In the genomic region with DNA sequence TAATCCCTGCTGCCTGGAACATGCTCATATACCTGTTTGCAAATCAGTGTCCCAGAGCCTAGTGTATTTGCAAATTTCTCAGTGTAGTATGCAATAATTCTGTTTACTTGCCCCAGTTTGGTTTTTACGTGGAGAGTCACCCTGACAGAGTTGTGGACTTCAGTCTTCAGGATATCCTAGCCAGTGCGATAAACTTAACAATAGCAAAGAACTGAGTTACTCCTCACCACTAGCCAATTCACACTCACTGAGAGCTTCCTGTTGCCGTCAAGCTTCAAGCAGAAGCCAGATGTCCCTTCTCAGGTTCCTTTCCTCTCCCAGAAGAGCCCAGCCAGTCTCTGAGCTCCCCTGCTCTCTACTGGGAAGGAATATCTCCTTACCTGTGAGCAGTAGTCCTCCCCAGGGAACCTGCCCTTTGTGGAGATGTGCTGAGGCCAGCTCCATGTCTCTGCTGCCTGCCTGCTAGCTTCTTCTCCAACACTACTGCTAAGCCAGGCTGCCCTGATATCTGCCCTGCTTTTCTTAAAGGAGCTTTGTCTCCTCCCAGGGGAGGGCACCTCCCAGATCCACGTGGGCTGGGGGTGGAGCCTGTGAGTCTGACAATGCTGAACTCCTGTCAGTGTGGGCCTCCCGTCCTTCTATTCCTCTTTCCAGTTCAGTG, we compare ENCODE assay signal across 8 mouse cellular contexts. TPM values are rescaled to one million over a fixed set of nuclear protein-coding genes. Genes with fewer than 3 reads are reported as not detected.
DNase-seq lines count a peak whose midpoint lies in the region; ATAC-seq and TF ChIP-seq lines count a peak whose summit lies in the region.
"Not testable (repeated sequence)": the region's sequence is repeated elsewhere in the genome, so short reads cannot be mapped to it uniquely, and the experiment has no call there.

Gene Ceacam1, minus strand, starts transcription at position 513 of the 661 bp plus-strand sequence.

- H3K36me3 ChIP-seq in ES-E14 (ENCODE audit: control insufficient read depth, insufficient read depth, low read length, poor library complexity, severe bottlenecking); hindbrain, embryonic 11.5 days (ENCODE audit: control insufficient read depth, insufficient read depth, low read length); lung, postnatal 0 days (ENCODE audit: insufficient read depth, low read length): not testable (repeated sequence)

- not testable (repeated sequence) for TF ChIP-seq CTCF in lung, postnatal 0 days (IDR thresholded peaks at IDR 0.05)

- H3K4me3 ChIP-seq in ES-E14 (ENCODE audit: insufficient read depth in 1 of 2, low read depth in 1 of 2, low read length in 2 of 2, poor library complexity in 1 of 2, severe bottlenecking in 1 of 2); hindbrain, embryonic 11.5 days (ENCODE audit: low read depth, low read length): not testable (repeated sequence)
- peak within 1 kb of the TSS; percentile 10; the same call in 1 of the 2 replicates for H3K4me3 ChIP-seq in lung, postnatal 0 days (ENCODE audit: low read depth, low read length)

- H3K27me3 ChIP-seq in hindbrain, embryonic 11.5 days (ENCODE audit: control insufficient read depth, insufficient read depth, low read length); lung, postnatal 0 days (replicated peaks; ENCODE audit: insufficient read depth, low read length): not testable (repeated sequence)

- DNase-seq in ES-E14 (ENCODE audit: low read depth, low spot score): peak; percentile 30
- peak; percentile 76 for DNase-seq in c-Kit-positive CD71-negative TER-119-negative erythroid progenitor cells, embryonic 14.5 days (ENCODE audit: low read depth)
- peak; percentile 46 for DNase-seq in gastrocnemius, postnatal 25 days
- DNase-seq in hindbrain, embryonic 11.5 days (ENCODE audit: low spot score): peak; percentile 25
- peak; percentile 26 for DNase-seq in layer of hippocampus, adult 11-12 months (ENCODE audit: low spot score)
- DNase-seq in lung, postnatal 0 days (ENCODE audit: low spot score): peak; percentile 82
- DNase-seq in retina, embryonic 14.5 days (ENCODE audit: low spot score): peak; percentile 36
- peak; percentile 68 for DNase-seq in thymus, postnatal 0 days (ENCODE audit: low spot score)

- H3K9ac ChIP-seq in ES-E14 (ENCODE audit: insufficient read depth, low read depth, low read length, poor library complexity, severe bottlenecking); hindbrain, embryonic 11.5 days (ENCODE audit: low read depth, low read length): not testable (repeated sequence)
- H3K9ac ChIP-seq in lung, postnatal 0 days (replicated peaks; ENCODE audit: low read depth): 0 out of 2 replicates have a peak within 1 kb of the TSS, but pooled peaks have one; percentile 23

- in situ Hi-C loops in ES-E14 (cut with MboI; ENCODE audit: low sequenced_read_pairs in 2 of 2, unreplicated experiment in 2 of 2): loop anchor here in 1 of 2 experiments (25.0 kb wide), 1 partner anchor 110 kb away; no protein-coding TSS in a partner anchor

- H3K4me1 ChIP-seq in ES-E14 (ENCODE audit: control insufficient read depth in 2 of 2, insufficient read depth in 2 of 2, low read length in 2 of 2, poor library complexity in 1 of 2); hindbrain, embryonic 11.5 days (replicated peaks; ENCODE audit: control insufficient read depth, insufficient read depth, low read length); lung, postnatal 0 days (ENCODE audit: insufficient read depth, low read depth, low read length): not testable (repeated sequence)

- 45% methylated on average over 5 of the region's 5 CpGs for WGBS in hindbrain, embryonic 11.5 days
- WGBS in lung, postnatal 0 days: 13% methylated on average over 5 of the region's 5 CpGs

- H3K9me3 ChIP-seq in ES-E14 (ENCODE audit: control insufficient read depth, insufficient read depth, low read depth, low read length); hindbrain, embryonic 11.5 days (ENCODE audit: control insufficient read depth, low read length); lung, postnatal 0 days (ENCODE audit: low read length): not testable (repeated sequence)

- not testable (repeated sequence) for ATAC-seq in hindbrain, embryonic 11.5 days (ENCODE audit: low FRiP score)
- peak; percentile 91 for ATAC-seq in lung, postnatal 0 days

- TF ChIP-seq EP300 in lung, postnatal 0 days (IDR thresholded peaks at IDR 0.05): not testable (repeated sequence)

- not testable (repeated sequence) for H3K4me2 ChIP-seq in hindbrain, embryonic 11.5 days (replicated peaks; ENCODE audit: low read depth, low read length)
- H3K4me2 ChIP-seq in lung, postnatal 0 days (replicated peaks; ENCODE audit: low read depth, low read length): peak within 1 kb of the TSS; percentile 45

- not testable (repeated sequence) for H3K27ac ChIP-seq in ES-E14 (ENCODE audit: insufficient read depth, low read depth, low read length, poor library complexity, severe bottlenecking); hindbrain, embryonic 11.5 days (ENCODE audit: low read depth, low read length)
- H3K27ac ChIP-seq in lung, postnatal 0 days (ENCODE audit: low read length): peak within 1 kb of the TSS; percentile 43; the same call in 1 of the 2 replicates

RNA-seq across cellular contexts. Expression of gene Ceacam1, which starts in this region (rescaled TPM):
- total RNA-seq in ES-E14 (2012; rRNA removed): 5.6 and 16.0 TPM in 2 replicates
- total RNA-seq in gastrocnemius, postnatal 25 days (2021): 1 to 10 TPM; 4.1 to 5.2 TPM
- 0.74 and 1.4 TPM in 2 replicates for polyA plus RNA-seq in hindbrain, embryonic 11.5 days (2014; fragmentation: Nextera tagmentation; extraction: Ambion mirVana)
- 21.7 and 23.5 TPM in 2 replicates for polyA plus RNA-seq in lung, postnatal 0 days (2015; fragmentation: Nextera tagmentation; extraction: Ambion mirVana)
- 2.0 and 2.5 TPM in 2 replicates for polyA plus RNA-seq in thymus, postnatal 0 days (2015; fragmentation: Nextera tagmentation; extraction: Ambion mirVana)

Comparison
In these comparisons a context has a peak if more than half of its experiments do, and no peak if none do; other contexts are left out.
1. DNase-seq: peak in every context shown above with its lines; median percentile 82 in lung, postnatal 0 days; 76 in c-Kit-positive CD71-negative TER-119-negative erythroid progenitor cells, embryonic 14.5 days; 68 in thymus, postnatal 0 days; 46 in gastrocnemius, postnatal 25 days; 36 in retina, embryonic 14.5 days; 30 in ES-E14; 26 in layer of hippocampus, adult 11-12 months; 25 in hindbrain, embryonic 11.5 days.